26 mouse cellular contexts compared by ENCODE assay signal in the genomic region with DNA sequence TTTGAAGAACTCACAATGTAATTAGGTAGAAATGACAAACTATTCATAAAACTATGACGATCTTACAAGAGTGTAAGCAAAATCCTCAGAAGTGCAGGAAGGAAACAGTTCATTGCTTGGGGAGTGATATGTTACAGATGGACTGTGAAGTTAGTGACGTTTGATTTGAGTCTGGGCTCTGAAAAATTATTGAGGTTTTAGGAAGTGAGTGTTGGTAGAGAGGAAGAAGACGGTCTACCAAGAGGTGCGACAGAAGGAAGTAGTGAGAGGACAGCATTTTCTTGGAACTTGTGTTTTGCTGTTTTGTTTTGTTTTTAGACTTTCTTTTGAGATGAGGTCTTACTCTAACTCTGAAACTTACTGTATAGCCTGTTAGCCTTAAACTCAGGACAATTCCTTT. TPM values are rescaled to one million over a fixed set of nuclear protein-coding genes. Genes with fewer than 3 reads are reported as not detected.
DNase-seq lines count a peak whose midpoint lies in the region; ATAC-seq lines count a peak whose summit lies in the region.
"Had no signal": no experiment of that assay in that cellular context is flagged by ENCODE, and none has a peak within 500 bp of the region (broad histone marks: within the 10 kb centered on the region; RNA-seq: fewer than 3 reads in every experiment).

No protein-coding gene starts in this region.

- no peak for ATAC-seq in midbrain, embryonic 11.5 days (ENCODE audit: low FRiP score)
- no peak for ATAC-seq in midbrain, embryonic 16.5 days
- peak; percentile 76 for ATAC-seq in granulocyte monocyte progenitor cell, adult 5-6 weeks (replicated peaks; ENCODE audit: poor library complexity, severe bottlenecking)
- ATAC-seq in cerebellum, adult (ENCODE audit: insufficient number of reproducible peaks, low FRiP score, low TSS enrichment) = no peak
- ATAC-seq: forebrain, embryonic 16.5 days had no signal

- no peak overlapping the region for H3K4me2 ChIP-seq in midbrain, embryonic 11.5 days
- no peak overlapping the region for H3K4me2 ChIP-seq in midbrain, embryonic 16.5 days (ENCODE audit: low read length)
- H3K4me2 ChIP-seq: heart, embryonic 15.5 days; hindbrain, embryonic 12.5 days; midbrain, embryonic 12.5 days had no signal

- no peak overlapping the region for H3K9ac ChIP-seq in midbrain, embryonic 11.5 days (ENCODE audit: low read length)
- no peak overlapping the region for H3K9ac ChIP-seq in midbrain, embryonic 16.5 days (ENCODE audit: low read depth, low read length)
- H3K9ac ChIP-seq: heart, embryonic 15.5 days; hindbrain, embryonic 12.5 days; liver, embryonic 14.5 days; midbrain, embryonic 12.5 days had no signal

- 96% methylated on average over 4 of the region's 4 CpGs for WGBS in midbrain, embryonic 11.5 days
- WGBS in midbrain, embryonic 16.5 days = 99% methylated on average over 4 of the region's 4 CpGs

- peak; percentile 41 for DNase-seq in midbrain, embryonic 11.5 days (ENCODE audit: low spot score, missing footprints)
- no peak for DNase-seq in adrenal gland, adult 18-20 months (ENCODE audit: low spot score in 2 of 2)
- DNase-seq in cerebellum, postnatal 10 days = no peak
- DNase-seq: adrenal gland, adult 8-10 months; cerebellum, adult 11-12 months; cerebellum, adult 9-11 months; gastrocnemius, adult 2 months; gastrocnemius, postnatal 36 days; kidney, adult 11 months; layer of hippocampus, adult 9-11 months; liver; lung, adult 2 months; lung, postnatal 10 days; thymus, postnatal 25 days had no signal

- no peaks in the 10 kb centered on the region for H3K4me1 ChIP-seq in midbrain, embryonic 11.5 days (ENCODE audit: control insufficient read depth, insufficient read depth, low read length)
- H3K4me1 ChIP-seq in midbrain, embryonic 16.5 days (ENCODE audit: control insufficient read depth, insufficient read depth, low read length) = no peaks in the 10 kb centered on the region
- peaks cover 38% of the 10 kb centered on the region for H3K4me1 ChIP-seq in megakaryocyte, embryonic 14.5 days
- H3K4me1 ChIP-seq: hindbrain, embryonic 12.5 days; midbrain, embryonic 12.5 days had no signal

- H3K4me3 ChIP-seq in midbrain, embryonic 11.5 days (ENCODE audit: low read depth, low read length) = no peak overlapping the region
- no peak overlapping the region for H3K4me3 ChIP-seq in midbrain, embryonic 16.5 days (ENCODE audit: low read depth, low read length)
- H3K4me3 ChIP-seq in megakaryocyte, embryonic 14.5 days (replicated peaks) = peak overlapping the region; percentile 44
- H3K4me3 ChIP-seq: erythroblast, embryonic 14.5 days; gastrocnemius, adult 2 months; heart, embryonic 15.5 days; hindbrain, embryonic 12.5 days; midbrain, embryonic 12.5 days had no signal

- H3K27ac ChIP-seq in midbrain, embryonic 11.5 days (ENCODE audit: low read depth, low read length) = no peak overlapping the region
- H3K27ac ChIP-seq in midbrain, embryonic 16.5 days (ENCODE audit: low read length) = no peak overlapping the region
- H3K27ac ChIP-seq: gastrocnemius, adult 2 months; heart, embryonic 15.5 days; hindbrain, embryonic 12.5 days; kidney, postnatal 0 days; liver, embryonic 14.5 days; macrophage; midbrain, embryonic 12.5 days had no signal

- no peaks in the 10 kb centered on the region for H3K27me3 ChIP-seq in midbrain, embryonic 11.5 days (ENCODE audit: control insufficient read depth, insufficient read depth, low read length)
- H3K27me3 ChIP-seq in midbrain, embryonic 16.5 days (ENCODE audit: control insufficient read depth, insufficient read depth, low read depth, low read length) = no peaks in the 10 kb centered on the region
- H3K27me3 ChIP-seq in megakaryocyte, embryonic 14.5 days (replicated peaks) = no peaks in the 10 kb centered on the region
- H3K27me3 ChIP-seq: heart, embryonic 15.5 days; hindbrain, embryonic 12.5 days; midbrain, embryonic 12.5 days had no signal

- H3K9me3 ChIP-seq in midbrain, embryonic 11.5 days (ENCODE audit: control insufficient read depth, low read length) = no peaks in the 10 kb centered on the region
- no peaks in the 10 kb centered on the region for H3K9me3 ChIP-seq in midbrain, embryonic 16.5 days (replicated peaks; ENCODE audit: control insufficient read depth, low read length, poor library complexity, severe bottlenecking)
- no peaks in the 10 kb centered on the region for H3K9me3 ChIP-seq in megakaryocyte, embryonic 14.5 days
- H3K9me3 ChIP-seq: heart, embryonic 15.5 days; hindbrain, embryonic 12.5 days; midbrain, embryonic 12.5 days had no signal

- no peaks in the 10 kb centered on the region; the same call in 1 of the 2 replicates for H3K36me3 ChIP-seq in midbrain, embryonic 11.5 days (ENCODE audit: control insufficient read depth, insufficient read depth, low read length)
- peaks cover 3% of the 10 kb centered on the region; the same call in 1 of the 2 replicates for H3K36me3 ChIP-seq in midbrain, embryonic 16.5 days (ENCODE audit: control insufficient read depth, insufficient read depth, low read length)
- H3K36me3 ChIP-seq in megakaryocyte, embryonic 14.5 days (replicated peaks; ENCODE audit: low read length) = peaks cover 40% of the 10 kb centered on the region

RNA-seq across cellular contexts. Expression of a gene that starts 10.8 kb away (rescaled TPM):
- polyA plus RNA-seq in midbrain, embryonic 11.5 days (2014; fragmentation: Nextera tagmentation; extraction: Ambion mirVana) = 113 and 131 TPM in 2 replicates
- 75.4 and 76.4 TPM in 2 replicates for polyA plus RNA-seq in midbrain, embryonic 16.5 days (2015; fragmentation: Nextera tagmentation; extraction: Ambion mirVana)
- total RNA-seq in granulocyte monocyte progenitor cell, adult 5-6 weeks (2014; fragmentation: Nextera tagmentation) = 65.4 and 71.1 TPM in 2 replicates
- total RNA-seq in granulocyte monocyte progenitor cell, adult 5-6 weeks (2017) = 137 and 164 TPM in 2 replicates
- polyA plus RNA-seq in megakaryocyte, embryonic 14.5 days (2012; ENCODE audit: insufficient read depth, low replicate concordance) = 2.4 and 2.8 TPM in 2 replicates
- 10 to 100 TPM; 37.7 to 45.6 TPM for total RNA-seq in adrenal gland, adult 18-20 months (2021)

Comparison
In these comparisons a context has a peak if more than half of its experiments do, and no peak if none do; other contexts are left out.
1. RNA of a gene that starts 10.8 kb away (polyA plus RNA-seq): 113 to 131 TPM in midbrain, embryonic 11.5 days and 75.4 to 76.4 TPM in midbrain, embryonic 16.5 days; 2.4 to 2.8 TPM in megakaryocyte, embryonic 14.5 days; every median in the first group is over 10 times any median in the second.